Mouse (Mus musculus) spleen, adult 18-20 months (tissue): Measurements from ENCODE around the gene Cks1b.

Experiments used
- DNase-seq, 2 experiments: peaks; one replicate each; pipeline ENCODE4 v3.0.0; 2022; ENCODE audit warnings: mixed read lengths in 2 of 2

Cks1b gene

DNA sequence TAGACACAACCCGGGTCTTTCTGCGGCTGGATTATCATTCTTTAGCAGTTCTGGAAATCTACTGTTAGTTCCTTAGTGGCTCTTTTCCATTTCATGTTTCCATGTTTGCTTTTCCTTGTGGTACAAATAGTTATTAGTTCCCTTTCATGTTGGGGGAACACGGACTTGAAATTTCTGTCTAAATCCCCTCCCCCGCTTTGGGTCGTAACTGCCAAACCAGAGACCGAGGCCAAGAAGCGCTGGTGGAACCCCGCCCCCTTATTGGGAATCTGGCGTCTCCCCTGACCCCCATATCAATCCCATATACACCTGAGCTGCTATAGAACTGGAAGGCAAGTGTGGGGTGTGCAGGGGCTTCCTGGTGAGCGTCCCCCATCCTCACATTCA, 22.8 kb downstream of the Cks1b start:
- no peak for DNase-seq

DNA sequence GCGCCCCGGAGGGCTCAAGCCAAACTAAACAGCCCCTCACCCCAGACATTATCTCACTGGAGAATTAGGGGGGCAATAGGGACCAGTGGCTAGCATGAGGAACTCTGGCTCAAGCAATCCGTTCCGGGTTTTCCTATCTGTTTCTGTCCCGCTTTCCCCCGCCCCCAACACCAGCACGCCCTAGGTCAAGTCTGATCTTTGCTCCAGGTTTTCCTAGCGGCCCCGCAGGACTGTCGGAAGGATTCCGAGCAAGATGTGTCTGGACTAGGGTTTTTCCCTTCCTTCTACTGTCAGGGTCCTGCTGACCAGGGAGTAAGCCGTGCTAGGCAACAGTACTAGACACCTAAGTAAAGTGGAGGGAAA, 23.3 kb downstream of the Cks1b start:
- DNase-seq = peak in 1 of 2 experiments; percentile 56

DNA sequence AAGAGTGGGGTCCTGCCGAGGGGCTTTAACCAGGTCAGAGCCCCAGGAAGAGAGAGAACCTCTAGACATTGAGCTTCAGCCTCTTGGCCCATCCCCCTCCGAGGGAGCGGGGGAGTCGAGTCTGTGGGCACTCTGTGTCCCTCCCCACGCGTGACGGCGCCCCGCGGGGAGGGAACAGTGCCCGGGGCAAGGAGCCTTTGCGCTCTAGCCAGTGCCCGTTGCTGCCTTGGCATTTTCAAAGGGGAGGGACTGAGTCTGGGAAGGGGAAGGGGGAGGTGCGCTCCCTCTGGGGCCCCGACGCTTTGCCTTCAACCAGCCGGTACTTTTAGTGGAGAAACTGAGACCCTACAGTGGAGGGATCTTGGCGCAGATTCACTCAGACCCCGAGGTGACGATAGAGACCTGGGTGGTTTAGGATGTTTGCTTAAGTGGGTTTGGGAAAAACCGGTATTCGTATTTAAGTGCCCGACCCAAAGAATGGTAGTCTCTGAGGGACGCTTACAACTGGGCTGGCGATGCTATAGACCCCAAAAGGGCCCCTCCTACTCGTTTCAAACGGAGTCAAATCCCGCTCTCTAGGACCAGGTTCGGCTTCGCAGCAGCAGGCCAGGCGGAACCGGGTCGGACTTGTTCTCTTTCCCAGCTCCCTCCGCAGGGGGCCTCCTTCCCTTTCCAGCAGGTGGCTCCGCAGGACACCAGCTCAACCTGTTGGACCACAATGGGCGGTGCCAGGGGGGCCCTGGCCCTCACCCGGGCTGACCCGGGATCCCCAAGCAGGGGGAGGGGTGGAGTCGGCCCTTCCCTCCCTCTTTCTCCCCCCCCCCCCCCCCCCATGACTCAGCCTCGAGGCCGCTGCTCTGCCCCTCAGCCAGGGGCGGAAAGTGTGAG, 23.9 kb downstream of the Cks1b start, which contains the start of gene Zbtb7b:
Gene Zbtb7b, minus strand, starts transcription at position 771 of the 888 bp plus-strand sequence.
- DNase-seq = peak; percentile 51 to 59

DNA sequence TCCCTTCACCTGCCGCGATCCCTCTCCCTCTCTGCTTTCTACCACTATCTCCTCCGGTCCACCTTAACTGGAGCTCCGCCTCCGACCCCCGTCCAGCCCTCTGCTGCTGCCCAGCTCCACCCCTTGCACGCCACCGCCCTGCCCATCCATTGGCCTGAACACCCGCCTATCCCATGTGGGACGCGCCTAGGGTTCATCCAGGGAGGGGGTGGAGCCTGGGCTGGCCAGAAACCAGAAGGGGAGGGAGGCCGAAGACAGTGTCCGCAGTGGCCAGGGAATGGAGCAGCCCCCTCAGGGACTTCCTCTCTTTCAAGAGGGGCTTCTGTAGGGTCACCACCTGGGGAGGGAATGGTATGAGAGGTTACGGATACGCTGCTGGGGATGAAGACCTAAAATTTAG, 24.6 kb downstream of the Cks1b start:
- peak; percentile 92 to 95 for DNase-seq

DNA sequence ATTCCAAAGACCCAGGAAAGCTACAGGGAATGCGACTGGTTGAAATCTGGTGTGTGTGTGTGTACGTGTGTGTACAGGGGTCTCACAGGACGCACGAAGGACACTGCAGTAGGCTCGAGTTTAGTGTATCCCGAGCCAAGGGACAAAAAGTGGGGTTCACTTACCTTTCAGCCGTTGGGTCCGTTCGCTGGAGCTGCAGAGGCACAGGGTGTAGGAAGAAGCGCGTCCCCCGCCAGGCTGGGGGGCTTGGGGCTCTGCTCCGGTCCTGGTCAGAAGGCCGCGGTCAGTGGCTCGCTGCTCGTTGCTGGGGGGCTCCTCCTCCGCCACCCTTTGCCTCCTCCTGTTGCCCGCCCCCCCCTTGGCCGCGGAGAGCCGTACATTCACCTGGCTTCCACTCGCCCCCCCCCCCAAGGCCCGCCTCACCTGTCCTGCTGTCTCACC, 25.3 kb downstream of the Cks1b start:
- DNase-seq = peak in 1 of 2 experiments; percentile 43

DNA sequence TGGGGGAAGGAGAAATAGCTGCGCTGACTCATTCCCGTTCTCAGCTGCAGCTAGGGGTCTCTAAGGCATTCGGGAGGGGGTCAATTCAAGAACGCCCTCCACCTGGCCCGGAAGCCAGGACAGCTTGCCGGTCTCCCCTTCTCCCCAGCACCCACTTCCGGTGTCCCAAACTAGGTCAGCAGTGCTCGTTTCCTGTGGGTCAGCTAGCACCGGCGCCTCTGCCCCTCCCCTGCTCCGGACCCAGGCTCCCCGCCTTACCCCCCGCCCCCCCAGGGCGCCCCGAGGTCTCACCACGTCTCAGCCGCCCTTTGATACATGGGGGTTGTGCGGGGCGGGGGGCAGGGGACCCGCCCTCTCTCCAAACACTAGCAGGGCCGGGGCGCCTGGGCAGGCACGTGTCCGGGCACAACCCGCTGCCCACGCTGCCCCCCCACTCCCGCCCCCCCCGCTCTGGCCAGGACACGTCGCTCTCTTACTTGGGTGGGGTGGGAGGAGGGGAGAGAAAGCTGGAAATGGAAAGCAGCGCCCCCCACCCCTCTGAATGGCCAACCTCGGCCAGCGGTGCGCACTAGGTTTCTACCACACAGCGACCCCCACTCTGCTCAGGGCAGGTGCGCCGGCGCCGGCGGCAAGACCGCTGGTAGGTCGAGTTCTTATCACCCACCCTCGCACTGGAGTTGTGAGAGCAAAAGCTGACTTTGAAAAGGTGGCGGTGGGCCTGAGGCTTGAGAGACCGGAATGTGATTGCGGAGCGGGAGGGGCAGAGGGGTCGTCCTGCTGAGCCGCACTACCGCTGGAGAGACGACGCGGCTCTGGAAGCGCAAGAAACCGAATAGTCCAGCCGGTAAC, 26.3 kb downstream of the Cks1b start:
- DNase-seq = peak in 1 of 2 experiments; percentile 39

DNA sequence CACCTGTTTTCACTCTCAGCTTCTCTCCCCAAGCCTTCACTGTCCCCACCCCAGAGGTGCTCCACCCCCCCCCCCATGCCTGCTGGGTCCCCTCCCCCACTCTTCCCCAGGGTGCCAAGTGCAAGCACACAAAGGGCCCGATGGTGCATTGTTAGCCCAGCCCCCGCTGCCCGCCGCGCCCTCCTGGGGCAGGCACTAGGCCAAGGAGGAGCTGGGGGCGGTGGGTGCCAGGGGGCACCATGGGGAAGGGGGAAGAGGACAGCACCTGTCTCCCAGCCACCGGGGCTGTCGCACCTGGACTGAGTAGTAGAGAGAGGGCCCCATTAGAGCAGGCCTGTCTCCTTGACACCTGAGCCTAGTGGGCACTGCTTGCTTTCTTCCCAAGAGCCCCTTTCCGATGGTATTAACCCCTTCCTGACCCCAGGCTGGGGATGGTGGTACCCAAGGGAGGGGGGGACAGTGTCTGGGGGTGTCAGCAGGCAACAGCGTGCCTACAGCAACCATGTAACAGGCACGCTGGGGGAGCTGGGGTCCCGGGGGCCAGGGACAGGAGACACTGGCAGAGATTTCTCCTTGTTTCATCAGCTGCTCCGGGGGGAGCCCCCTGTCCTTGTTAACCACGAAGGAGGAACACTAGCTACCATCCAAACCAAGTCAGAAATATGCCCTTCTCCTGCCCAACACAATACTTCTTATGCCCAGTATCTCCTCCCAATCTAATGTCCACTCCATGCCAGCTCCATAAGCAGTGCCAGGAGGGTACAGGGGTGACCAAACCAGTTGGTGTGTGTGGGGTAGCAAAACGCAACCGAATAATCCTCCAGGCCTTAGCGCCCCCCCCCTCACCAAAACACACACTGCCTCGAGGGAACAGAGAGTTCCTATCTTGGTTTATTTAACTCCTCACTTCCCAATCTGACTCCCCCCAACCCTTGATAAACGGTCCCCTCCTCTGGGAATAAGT, 27.2 kb downstream of the Cks1b start:
- DNase-seq = peak; percentile 59 to 60

DNA sequence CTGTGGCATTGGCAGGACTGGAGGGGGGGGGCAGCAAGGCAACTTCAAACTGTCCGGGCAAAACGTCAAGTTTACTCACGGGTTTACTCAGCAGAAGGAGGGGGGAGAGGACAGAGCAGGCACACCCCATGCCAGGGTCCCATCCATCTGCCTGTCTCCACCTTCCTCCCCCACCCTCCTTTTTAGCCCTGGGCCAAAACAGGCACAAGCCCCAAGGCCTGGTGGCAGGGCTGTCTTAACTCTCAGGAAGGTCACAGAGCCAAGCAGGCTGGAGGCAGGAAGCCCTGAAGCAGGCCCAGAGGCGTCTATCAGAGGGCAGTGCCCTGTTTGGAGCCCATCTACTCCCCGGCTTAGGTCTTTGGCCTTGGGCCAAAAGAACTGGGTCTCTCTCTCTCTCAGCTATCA, 28.1 kb downstream of the Cks1b start:
- DNase-seq = peak in 1 of 2 experiments; percentile 36

DNA sequence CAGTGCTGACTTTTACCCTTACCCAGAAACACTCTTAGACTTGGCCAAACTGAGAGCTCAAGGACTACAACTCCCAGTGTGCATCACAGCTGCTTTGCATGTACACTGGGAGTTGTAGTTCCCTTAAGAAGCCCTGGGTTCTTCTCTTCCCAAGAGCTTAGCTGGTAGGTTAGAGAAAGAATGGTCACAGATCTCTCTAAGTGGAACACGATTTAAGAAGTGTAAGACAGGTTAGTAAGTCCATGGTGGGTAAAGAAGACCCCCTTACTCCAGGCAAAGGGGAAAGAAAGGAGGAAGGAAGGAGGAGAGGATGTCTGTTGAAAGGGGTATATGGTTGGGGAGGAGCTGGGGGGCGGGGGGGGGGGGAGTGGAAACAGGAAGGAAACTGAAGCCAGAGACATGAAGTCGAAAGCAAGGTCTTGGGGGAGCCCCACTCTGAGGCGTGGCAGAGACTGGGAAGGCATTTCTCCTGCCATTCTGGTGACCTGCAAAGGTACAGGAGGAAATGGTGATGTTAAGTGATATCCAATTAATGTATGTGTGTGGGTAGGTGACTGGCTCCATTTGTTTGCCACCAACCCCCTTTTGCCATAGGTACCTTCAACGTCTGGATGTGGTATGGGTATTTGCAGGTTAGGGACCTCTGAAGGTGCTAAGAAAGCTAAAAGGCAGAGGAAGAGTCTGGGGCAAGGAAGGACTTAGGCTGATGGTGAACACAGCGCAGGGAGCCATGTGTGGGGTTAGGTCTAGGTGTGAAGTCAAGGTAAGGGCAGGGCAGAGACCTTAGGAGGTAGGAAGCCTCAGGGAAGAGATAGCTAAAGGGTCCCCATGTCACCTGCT, 29.1 kb downstream of the Cks1b start:
- DNase-seq = peak; percentile 52 to 57

DNA sequence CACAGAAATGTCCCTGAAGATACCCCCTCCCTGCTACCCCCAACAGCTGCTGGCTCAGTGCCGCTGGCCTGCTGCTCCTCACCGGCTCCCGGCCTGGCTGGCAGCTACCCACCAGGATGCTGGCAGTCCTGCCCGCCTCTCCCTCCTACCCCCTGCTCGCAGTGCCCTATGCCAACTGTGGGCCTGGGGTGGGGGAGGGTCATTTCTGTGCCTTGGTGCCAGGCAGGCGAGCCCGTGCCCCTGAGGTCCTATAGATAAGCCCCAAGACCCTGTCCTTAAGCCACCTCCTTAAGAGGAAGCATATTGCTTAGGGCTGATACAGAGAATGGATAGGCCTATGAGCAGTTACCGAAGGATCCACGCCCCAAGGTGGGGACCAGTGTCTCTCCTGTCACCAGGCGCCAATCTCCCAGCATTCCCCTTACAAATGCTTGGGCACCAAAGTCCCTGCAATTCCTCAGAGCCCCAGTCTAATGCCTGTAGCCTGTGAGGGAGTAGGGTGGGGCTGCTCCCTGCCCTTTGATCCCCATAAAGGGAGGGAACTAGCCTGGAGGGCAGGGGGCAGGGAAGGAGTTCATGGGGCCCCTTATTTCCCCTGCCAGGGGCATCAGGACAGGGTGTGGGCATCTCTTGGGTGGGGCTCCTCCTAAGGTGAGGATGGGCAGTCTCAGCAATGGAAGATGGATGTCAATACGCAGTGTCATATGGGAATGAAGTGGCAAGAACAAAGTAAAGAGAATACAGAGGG, 29.9 kb downstream of the Cks1b start:
- DNase-seq = peak in 1 of 2 experiments; percentile 22

DNA sequence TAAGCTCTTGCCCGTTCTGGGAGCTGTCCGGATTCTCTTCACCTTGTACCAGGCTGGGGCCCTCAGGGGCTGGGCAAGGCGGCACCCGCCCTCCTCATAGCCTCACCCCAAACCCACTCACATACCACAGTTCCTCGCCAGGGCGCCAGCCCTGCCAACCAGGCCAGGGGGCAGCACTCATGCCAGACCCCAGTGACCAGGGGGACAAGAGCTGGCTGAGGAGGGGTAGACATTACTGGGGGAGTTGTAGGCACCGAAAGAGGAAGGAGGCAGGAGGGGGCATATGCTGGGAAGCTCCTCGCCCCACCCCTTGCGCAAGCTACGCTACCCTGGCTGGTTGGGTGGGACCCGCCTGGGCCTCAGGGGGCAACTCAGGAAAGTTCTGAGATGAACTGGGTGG, 30.6 kb downstream of the Cks1b start:
- DNase-seq = peak in 1 of 2 experiments; percentile 32

DNA sequence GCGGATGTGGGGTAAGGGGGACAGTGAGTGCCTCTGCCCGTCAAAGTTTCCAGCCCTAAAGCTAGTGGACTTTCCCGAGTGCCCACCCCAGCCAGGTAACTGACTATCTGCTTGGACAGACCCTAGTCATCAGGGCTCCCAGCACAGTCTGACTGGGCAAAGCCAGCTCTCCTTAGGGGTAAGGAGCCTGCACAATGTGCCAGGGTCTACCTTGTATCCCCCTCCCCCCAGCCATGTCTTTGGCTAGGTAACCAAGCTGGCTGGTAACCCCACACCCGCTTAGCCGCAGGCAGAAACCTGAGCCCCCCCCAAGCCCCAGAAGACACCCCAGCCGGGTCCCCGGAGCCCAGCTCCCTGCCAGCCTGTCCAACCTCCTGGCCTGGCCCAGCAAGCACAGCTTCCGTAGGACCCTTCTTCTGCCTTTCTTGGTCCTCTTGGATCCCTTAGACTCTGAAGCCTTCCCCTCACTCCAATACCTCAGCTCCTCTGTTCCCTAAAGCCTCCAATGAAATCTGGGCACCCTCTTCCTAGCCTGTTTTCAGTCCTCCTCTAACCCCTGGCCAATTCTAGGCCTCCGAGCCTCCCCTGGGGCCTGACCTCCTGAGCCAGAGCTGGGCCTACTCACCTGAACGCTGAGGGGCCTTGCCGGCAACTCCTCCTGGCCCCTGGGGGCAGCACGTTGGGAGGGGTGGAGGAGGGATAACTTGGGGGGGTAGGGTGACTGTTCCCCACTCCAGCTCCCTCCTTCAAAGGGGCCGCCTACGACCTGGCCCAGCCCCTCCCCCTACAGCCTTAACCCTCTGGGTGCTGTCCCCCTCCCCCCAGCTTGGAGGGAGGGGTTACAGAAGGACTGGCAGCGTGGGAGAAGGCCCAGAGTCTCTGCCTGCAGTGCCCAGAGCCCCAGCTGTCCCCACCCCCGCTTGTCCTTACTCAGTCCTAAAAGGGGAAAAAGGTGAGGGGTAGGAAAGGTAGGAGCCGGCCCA, 31.5 kb downstream of the Cks1b start:
- DNase-seq = peak in 1 of 2 experiments; percentile 23

DNA sequence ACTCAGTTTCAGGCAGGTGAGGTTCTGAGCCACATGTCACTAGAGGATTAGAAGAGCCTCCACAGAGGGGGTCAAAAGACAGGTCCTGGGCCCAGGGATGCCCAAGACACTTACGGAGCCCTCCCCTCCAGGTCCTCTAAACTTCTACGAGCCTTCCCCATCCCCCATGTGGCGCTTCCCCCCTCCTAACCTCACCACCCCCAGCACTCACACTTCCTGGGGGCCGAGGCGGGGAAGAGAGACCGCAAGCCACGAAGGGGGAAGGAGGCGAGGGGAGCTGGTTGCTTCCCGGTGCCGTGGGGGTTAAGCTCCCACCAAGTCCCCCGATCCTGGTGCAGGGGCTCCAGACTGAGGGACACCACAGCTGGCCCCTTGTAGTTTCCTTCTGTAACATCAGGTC, 32.7 kb downstream of the Cks1b start:
- peak in 1 of 2 experiments; percentile 44 for DNase-seq

DNA sequence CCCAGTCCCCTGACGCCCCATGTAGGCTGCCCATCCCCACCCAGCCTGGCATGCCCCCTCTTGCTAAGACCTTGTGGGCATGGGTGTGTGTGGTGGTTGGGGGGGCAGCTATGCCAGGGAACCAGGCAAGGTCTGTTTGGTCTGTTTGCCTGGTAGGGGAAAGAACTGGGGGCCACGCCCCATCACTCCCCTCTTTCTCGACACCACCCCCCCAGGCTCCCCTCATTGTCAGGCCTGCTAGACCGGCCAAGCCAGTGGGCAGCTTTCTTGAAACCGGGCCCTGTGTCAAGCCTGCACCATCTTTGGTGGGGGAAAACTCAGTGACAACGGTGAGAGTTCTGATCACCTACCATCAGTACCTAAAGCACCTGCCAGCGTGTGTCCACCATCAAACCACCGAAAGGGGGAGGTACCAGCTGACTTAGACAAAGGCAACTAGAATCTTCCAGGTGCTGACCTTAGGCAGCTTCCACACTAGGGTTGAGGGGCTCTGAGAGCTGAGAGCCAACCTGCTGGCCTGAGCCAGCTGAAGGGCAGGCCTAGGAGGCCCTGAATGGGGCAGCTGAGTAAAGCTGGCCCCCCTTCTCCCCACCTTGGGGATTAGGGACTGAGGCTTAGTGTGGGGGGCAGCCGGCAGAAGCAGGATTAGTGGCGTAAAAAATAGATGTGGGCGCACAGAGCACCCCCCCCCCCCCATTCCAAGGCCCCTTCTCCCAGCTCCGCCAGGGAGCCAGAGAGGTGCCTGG, 33.7 kb downstream of the Cks1b start:
- no peak for DNase-seq

DNA sequence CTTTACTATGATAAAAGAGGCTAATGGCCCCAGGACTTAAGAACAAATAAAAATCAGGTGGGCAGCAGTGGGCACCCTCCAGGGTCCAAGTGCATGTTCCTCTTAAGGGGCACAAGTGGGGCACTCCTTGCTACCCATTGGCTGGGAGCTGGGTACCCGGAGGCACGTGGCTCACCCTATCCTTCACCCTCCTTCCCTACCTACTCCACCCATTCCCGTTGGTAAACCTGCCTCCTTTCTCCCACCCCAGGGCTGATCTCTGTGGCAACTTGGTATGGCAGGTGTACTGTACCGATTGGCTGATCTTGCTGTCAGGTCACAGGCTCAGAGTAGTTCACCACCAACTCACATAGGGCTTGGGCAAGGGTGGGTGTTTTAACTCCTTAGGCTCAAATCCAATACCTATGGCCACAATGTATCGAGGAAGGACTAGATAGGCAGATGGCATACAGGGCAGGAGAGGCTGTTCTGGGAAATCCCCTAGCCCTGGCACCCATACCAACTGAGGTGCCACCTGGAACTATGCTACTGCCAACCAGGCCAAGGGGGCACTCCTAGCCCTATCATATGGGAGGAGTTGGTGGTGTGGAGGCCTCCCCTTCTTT, 34.4 kb downstream of the Cks1b start:
- DNase-seq = no peak

DNA sequence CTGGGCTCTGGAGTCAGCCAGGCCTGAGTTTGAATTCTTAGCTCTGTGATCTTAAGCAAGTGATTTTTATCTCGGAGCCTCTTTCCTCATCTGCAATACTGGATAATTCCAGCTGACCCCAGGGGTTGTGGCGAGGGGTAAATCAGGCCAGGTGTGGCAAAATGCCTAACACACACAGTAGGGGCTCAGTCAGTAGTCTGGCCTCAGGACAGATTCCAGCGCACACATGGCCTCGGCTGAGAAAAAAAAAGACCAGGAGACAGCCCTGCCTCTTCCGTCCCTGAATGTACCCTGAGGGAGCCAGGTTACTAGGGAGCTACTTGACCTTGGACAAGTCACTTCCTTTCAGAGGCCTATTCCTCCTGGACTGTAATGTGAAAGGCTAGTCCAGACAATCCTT, 35.2 kb downstream of the Cks1b start:
- no peak for DNase-seq

DNA sequence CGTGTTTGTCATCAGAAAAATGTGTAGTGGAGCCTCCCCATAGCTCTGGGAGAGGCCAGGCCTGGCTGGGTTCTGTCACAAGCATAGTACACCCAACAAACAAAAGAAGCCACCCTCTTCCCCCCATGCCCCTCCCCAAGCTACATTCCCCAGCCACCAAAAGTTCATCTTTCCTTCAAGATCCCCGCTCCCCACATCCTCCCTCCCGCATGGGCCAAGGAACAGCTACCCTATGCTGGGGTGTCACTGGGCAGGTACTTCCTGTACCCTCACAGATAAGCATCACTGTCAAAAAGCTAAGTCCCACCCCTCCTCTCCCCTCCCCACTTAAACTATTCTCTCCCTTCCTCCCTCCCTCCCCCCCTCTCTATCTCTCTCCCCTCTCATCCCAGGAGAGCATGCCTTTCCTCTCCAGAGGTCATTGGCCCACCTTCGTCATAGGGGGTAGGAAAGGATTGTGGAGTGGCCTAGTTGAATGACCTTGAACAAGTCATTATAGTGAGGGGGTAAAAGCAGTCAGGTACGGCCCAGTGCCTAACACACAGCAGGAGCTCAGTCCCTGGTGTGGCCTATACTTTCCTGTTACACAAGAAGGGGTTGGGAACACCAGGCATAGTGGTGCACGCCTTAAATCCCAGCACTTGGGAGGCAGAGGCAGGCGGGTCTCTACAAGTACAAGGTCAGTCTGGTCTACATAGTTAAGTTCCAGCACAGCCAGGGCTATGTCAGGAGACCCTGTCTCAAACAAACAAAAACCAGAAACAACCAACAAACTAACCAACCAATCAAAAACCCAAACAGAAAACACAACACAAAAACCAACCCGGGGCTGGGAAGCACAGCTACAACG, 35.9 kb downstream of the Cks1b start:
- no peak for DNase-seq
